Mouse (Mus musculus) C2C12 (cell line): Measurements from ENCODE around the gene Gm20683. TPM values are rescaled to one million over a fixed set of nuclear protein-coding genes. Genes with fewer than 3 reads are reported as not detected.

Source experiments
- H3K27me3 ChIP-seq: one replicate; pipeline ENCODE4 v1.6.1; 2011; ENCODE audit not compliant: control insufficient read depth, insufficient read depth, insufficient read length
- H3K36me3 ChIP-seq: one replicate; pipeline ENCODE4 v1.6.1; 2011; ENCODE audit not compliant: control insufficient read depth, insufficient read depth
- H3K4me3 ChIP-seq: one replicate; pipeline ENCODE4 v1.5.1; 2011; ENCODE audit warnings: mild to moderate bottlenecking, control low read depth; ENCODE audit not compliant: poor library complexity, insufficient read depth, severe bottlenecking
- H3K79me2 ChIP-seq: one replicate; pipeline ENCODE4 v1.6.1; 2011; ENCODE audit not compliant: control insufficient read depth, insufficient read depth
- H3K79me3 ChIP-seq: one replicate; pipeline ENCODE4 v1.6.1; 2011; ENCODE audit warnings: low read depth, control low read depth
- H3ac ChIP-seq: one replicate; pipeline ENCODE3; 2011; ENCODE audit warnings: low read depth; ENCODE audit not compliant: control insufficient read depth, insufficient read length
- CEBPB ChIP-seq: IDR thresholded peaks from one replicate; pipeline ENCODE4 v1.6.1; 2011; ENCODE audit warnings: low read depth, mild to moderate bottlenecking, control low read depth, moderate library complexity
- CTCF ChIP-seq: IDR thresholded peaks from one replicate; pipeline ENCODE4 v1.5.1; 2011; ENCODE audit not compliant: control insufficient read depth, insufficient read depth, insufficient read length
- FOSL1 ChIP-seq: IDR thresholded peaks from one replicate; pipeline ENCODE4 v1.8.0; 2011; ENCODE audit warnings: mild to moderate bottlenecking, low read length; ENCODE audit not compliant: poor library complexity, insufficient read depth, severe bottlenecking
- MAX ChIP-seq: IDR thresholded peaks from one replicate; pipeline ENCODE4 v1.6.1; 2011; ENCODE audit warnings: mild to moderate bottlenecking, control low read depth
- MYOD1 ChIP-seq: IDR thresholded peaks from one replicate; pipeline ENCODE4 v1.6.1; 2011; ENCODE audit warnings: low read depth; ENCODE audit not compliant: control insufficient read depth, insufficient read length
- MYOG ChIP-seq: IDR thresholded peaks from one replicate; pipeline ENCODE4 v1.6.1; 2011; ENCODE audit not compliant: control insufficient read depth, insufficient read length; ENCODE audit errors: extremely low read depth
- USF1 ChIP-seq: IDR thresholded peaks from one replicate; pipeline ENCODE4 v1.6.1; 2011; ENCODE audit warnings: low read depth, mild to moderate bottlenecking, control low read depth, moderate library complexity
- polyA plus RNA-seq: library from polyadenylated mRNA; unstranded; fragments of >200 nt; fragmentation: generic; extraction: Trizol; gene quantifications from one replicate; pipeline ENCODE4 v1.2.1, GENCODE M21; 2012; ENCODE audit warnings: missing spikeins

The Gm20683 gene
- polyA plus RNA-seq, 1 experiment, result 0.89 TPM

GRCm38 (mm10) chr17:25830806-25831431, 10.6 kb downstream of the Gm20683 start:
- no peak for TF ChIP-seq CEBPB
- TF ChIP-seq USF1, result no peak
- TF ChIP-seq MYOD1, result no peak
- no peak for TF ChIP-seq FOSL1
- no peak for TF ChIP-seq MAX
- no peak for TF ChIP-seq MYOG
- no peak for TF ChIP-seq CTCF
- peaks cover 27% of the 10 kb centered on the region for H3K36me3 ChIP-seq
- peaks cover 51% of the 10 kb centered on the region for H3K79me2 ChIP-seq
- peaks cover 27% of the 10 kb centered on the region for H3K79me3 ChIP-seq
- H3K27me3 ChIP-seq, result no peaks in the 10 kb centered on the region
- no peak overlapping the region for H3K4me3 ChIP-seq
- no peak overlapping the region for H3ac ChIP-seq

DNA sequence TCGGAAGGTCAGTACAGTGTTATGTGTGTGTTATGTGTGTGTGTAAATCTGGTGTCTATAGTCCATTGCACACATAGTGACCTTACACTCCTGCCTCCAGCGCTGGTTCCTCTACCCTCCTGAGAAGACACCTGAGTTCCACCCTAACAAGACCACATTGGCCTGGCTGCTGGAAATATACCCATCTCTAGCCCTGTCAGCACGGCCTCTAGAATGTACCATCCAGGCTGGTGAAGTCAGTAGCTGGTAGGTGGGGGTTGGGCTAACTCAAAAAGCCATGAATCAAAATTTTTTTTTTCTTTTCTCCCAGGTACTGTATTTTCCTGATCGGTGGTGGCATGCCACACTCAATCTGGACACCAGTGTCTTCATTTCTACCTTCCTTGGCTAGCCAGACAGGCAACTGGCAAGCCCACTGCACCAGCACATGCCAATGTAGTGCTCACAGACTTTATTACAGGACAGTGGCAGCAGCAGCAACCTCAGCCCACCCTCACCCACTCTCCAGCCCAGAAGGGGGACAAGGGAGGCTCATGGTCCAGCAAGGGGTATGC, 11.3 kb downstream of the Gm20683 start:
- Histone ChIP-seq H3K79me3 (peaks cover 27% of the 10 kb centered on the region), H3K27me3 (no peaks in the 10 kb centered on the region), H3K36me3 (peaks cover 27% of the 10 kb centered on the region), H3K4me3 (no peak overlapping the region), H3K79me2 (peaks cover 48% of the 10 kb centered on the region), H3ac (no peak overlapping the region)
- TF ChIP-seq USF1, result no peak
- no peak for TF ChIP-seq MYOD1
- no peak for TF ChIP-seq FOSL1
- TF ChIP-seq CTCF, result no peak
- no peak for TF ChIP-seq MAX
- no peak for TF ChIP-seq MYOG
- no peak for TF ChIP-seq CEBPB

- Histone ChIP-seq H3K79me3 (peaks cover 27% of the 10 kb centered on the region), H3K79me2 (peaks cover 46% of the 10 kb centered on the region), H3ac (peak overlapping the region; percentile 46), H3K36me3 (peaks cover 24% of the 10 kb centered on the region), H3K27me3 (no peaks in the 10 kb centered on the region), H3K4me3 (no peak overlapping the region)
- no peak for TF ChIP-seq CTCF
- TF ChIP-seq USF1, result no peak
- TF ChIP-seq MAX, result no peak
- TF ChIP-seq MYOD1, result no peak
- TF ChIP-seq FOSL1, result no peak
- TF ChIP-seq CEBPB, result no peak
- TF ChIP-seq MYOG, result no peak
Measured at GRCm38 (mm10) chr17:25829558-25830017, 12.0 kb downstream of the Gm20683 start.

DNA sequence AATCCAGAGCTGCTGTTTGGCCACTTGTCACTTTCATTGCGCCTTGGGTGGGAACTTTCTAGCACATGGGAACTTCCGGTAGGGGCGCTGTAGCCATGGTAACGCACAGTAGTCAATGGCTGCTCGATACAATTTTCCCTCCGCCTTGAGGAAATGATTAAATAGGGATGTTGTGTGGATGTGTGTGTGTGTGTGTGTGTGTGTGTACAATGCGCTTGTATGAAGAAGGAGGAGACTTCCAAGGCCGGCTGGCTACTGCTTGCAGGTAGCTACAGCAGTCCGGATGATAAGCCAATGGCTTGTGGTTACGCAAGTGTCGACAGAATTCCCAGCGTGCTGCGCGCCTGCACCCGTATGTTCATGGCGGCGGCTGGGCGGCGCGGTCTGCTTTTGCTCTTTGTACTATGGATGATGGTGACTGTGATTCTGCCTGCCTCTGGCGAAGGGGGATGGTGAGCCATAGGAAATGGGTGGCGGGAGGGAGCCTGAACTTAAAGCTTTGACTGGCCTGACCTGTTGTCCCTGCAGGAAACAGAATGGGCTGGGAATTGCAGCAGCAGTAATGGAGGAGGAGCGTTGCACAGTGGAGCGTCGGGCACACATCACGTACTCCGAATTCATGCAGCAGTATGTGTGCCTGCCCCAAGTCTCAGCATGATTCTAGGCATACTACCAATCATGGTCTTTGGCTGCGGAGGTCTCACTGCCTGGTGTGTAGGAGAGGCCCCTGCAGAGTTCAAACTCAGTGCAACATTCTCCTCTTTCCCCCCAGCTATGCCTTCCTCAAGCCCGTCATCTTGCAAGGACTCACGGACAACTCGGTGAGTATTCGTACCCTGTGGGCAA, 12.6 kb downstream of the Gm20683 start, which contains the start of gene Jmjd8:
Gene Jmjd8, plus strand, starts transcription at position 156 of the 846 bp plus-strand sequence.
- H3K27me3 ChIP-seq, result no peaks in the 10 kb centered on the region
- H3ac ChIP-seq, result peak within 1 kb of the TSS; percentile 46
- TF ChIP-seq CEBPB (peak; percentile 67), MYOD1 (no peak)
- peaks cover 23% of the 10 kb centered on the region for H3K79me3 ChIP-seq
- H3K36me3 ChIP-seq, result peaks cover 24% of the 10 kb centered on the region
- H3K4me3 ChIP-seq, result peak within 1 kb of the TSS; percentile 23
- peaks cover 46% of the 10 kb centered on the region for H3K79me2 ChIP-seq

DNA sequence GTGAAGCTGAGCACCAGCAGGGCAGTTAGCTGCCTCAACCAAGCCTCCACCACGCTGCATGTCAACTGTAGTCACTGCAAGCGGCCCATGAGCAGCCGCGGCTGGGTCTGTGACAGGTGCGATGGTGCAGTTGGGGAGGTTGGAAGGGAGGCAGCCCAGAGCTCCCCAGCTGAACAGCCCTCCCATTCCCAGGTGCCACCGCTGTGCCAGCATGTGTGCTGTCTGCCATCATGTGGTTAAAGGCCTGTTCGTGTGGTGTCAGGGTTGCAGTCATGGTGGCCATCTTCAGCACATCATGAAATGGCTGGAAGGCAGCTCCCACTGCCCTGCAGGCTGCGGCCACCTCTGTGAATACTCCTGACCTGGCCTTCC, 13.4 kb downstream of the Gm20683 start:
- Histone ChIP-seq H3K79me3 (peaks cover 19% of the 10 kb centered on the region), H3K36me3 (peaks cover 24% of the 10 kb centered on the region), H3K79me2 (peaks cover 42% of the 10 kb centered on the region), H3K4me3 (no peak overlapping the region), H3K27me3 (no peaks in the 10 kb centered on the region), H3ac (no peak overlapping the region)
- TF ChIP-seq MAX (no peak), CTCF (no peak), MYOD1 (no peak), FOSL1 (no peak)
